Comparison of ENCODE assay signal across 16 mouse cellular contexts in the genomic region with DNA sequence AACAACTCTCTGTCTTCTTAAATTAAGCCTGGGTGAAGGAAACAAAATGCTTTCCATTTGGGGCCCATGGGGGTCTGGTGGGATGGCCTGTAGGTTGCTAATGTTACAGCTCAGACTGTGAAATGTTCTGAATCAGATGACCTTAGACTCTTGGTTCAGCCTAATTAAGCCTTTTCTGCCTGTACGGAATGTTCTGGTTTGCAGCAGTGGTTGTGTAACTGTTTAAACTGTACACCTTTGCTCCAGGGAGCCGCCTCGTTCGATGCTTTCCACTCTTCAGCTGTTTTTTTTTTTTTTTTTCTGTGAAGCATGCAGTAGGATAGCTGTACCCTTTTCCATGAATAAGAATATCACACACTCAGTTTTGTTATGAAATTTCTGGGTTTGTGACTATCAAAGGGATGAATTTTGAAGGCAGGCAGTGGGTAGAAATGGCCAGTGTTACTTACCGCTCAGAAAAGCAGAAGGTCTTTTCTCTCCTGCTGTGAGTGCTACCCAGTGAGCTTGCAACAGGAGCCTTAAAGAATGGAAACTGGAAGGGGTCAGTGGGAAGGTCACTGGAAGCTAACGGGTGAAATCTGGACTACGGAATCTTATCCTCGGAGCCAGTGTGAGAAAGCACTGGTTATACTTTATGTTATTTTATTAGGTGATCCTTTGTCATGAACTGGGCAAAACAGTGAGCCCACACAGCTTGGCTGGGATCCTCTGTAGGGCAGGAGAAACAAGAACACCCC.
DNase-seq lines count a peak whose midpoint lies in the region; ATAC-seq and TF ChIP-seq lines count a peak whose summit lies in the region.
"Had no signal": no experiment of that assay in that cellular context is flagged by ENCODE, and none has a peak within 500 bp of the region (broad histone marks: within the 10 kb centered on the region; RNA-seq: fewer than 3 reads in every experiment).

No protein-coding gene starts in this region.

- no peak for ATAC-seq in kidney, embryonic 14.5 days (ENCODE audit: low FRiP score, low TSS enrichment)
- no peak for ATAC-seq in forebrain, embryonic 11.5 days (replicated peaks; ENCODE audit: low FRiP score)
- ATAC-seq: forebrain, embryonic 14.5 days had no signal

- no peak for TF ChIP-seq POLR2A in thymus, adult 2 months (IDR thresholded peaks at IDR 0.05; ENCODE audit: control insufficient read depth, extremely low read depth, insufficient read depth, low read length, poor library complexity)

- no peak for TF ChIP-seq CTCF in thymus, adult 2 months (IDR thresholded peaks at IDR 0.05; ENCODE audit: borderline replicate concordance, control insufficient read depth, extremely low read depth, insufficient read depth, low read length, poor library complexity)

- 48% methylated on average over 8 of the region's 8 CpGs for WGBS in kidney, embryonic 14.5 days
- WGBS in thymus, adult 2 months, result 90% methylated on average over 8 of the region's 8 CpGs
- WGBS in forebrain, embryonic 11.5 days, result 36% methylated on average over 8 of the region's 8 CpGs

- no peak overlapping the region for H3K9ac ChIP-seq in kidney, embryonic 14.5 days (ENCODE audit: low read depth, low read length)
- H3K9ac ChIP-seq in forebrain, embryonic 11.5 days (ENCODE audit: low read length), result no peak overlapping the region
- H3K9ac ChIP-seq: hindbrain, embryonic 12.5 days; lung, embryonic 14.5 days had no signal

- H3K36me3 ChIP-seq in kidney, embryonic 14.5 days (ENCODE audit: control insufficient read depth, insufficient read depth, low read length), result no peaks in the 10 kb centered on the region
- H3K36me3 ChIP-seq in thymus, adult 2 months (ENCODE audit: control insufficient read depth, insufficient read depth, low read length), result no peaks in the 10 kb centered on the region
- no peaks in the 10 kb centered on the region for H3K36me3 ChIP-seq in forebrain, embryonic 11.5 days (ENCODE audit: control insufficient read depth, insufficient read depth, low read length)
- H3K36me3 ChIP-seq: hindbrain, embryonic 12.5 days had no signal

- peak; percentile 22 for DNase-seq in adrenal gland, postnatal 10 days
- DNase-seq in adrenal gland, adult 8-10 months, result no peak
- peak; percentile 77 to 78 for DNase-seq in kidney, adult 8-10 months
- DNase-seq in thymus, adult 2 months, result no peak
- no peak for DNase-seq in thymus, postnatal 10 days (ENCODE audit: low spot score in 2 of 2)
- DNase-seq in forebrain, embryonic 11.5 days (ENCODE audit: low spot score), result no peak
- DNase-seq in cerebellum, postnatal 36 days, result no peak
- DNase-seq: cerebellum, adult 11-12 months; gastrocnemius, adult 2 months; heart, adult 2 months; layer of hippocampus, postnatal 36 days; lung, embryonic 14.5 days; thymus, adult 18-20 months had no signal

- H3K27ac ChIP-seq in kidney, embryonic 14.5 days (ENCODE audit: low read depth, low read length), result no peak overlapping the region
- peak overlapping the region; percentile 40; the same call in 1 of the 2 replicates for H3K27ac ChIP-seq in thymus, adult 2 months (ENCODE audit: control insufficient read depth, insufficient read depth, low read length)
- no peak overlapping the region for H3K27ac ChIP-seq in forebrain, embryonic 11.5 days (ENCODE audit: low read depth, low read length)
- H3K27ac ChIP-seq: gastrocnemius, adult 2 months; heart, adult 2 months; hindbrain, embryonic 12.5 days had no signal

- H3K4me2 ChIP-seq in kidney, embryonic 14.5 days (replicated peaks; ENCODE audit: low read depth, low read length), result no peak overlapping the region
- no peak overlapping the region for H3K4me2 ChIP-seq in forebrain, embryonic 11.5 days (ENCODE audit: low read depth, low read length, severe bottlenecking)
- H3K4me2 ChIP-seq: hindbrain, embryonic 12.5 days; lung, embryonic 14.5 days had no signal

- H3K4me1 ChIP-seq in kidney, embryonic 14.5 days (ENCODE audit: control insufficient read depth, insufficient read depth, low read length), result no peaks in the 10 kb centered on the region
- peaks cover 12% of the 10 kb centered on the region for H3K4me1 ChIP-seq in thymus, adult 2 months (replicated peaks; ENCODE audit: control insufficient read depth, insufficient read depth, low read length)
- 0 out of 2 replicates have a peak, but pooled peaks cover 2% of the 10 kb centered on the region for H3K4me1 ChIP-seq in forebrain, embryonic 11.5 days (replicated peaks; ENCODE audit: control insufficient read depth, insufficient read depth, low read length)
- H3K4me1 ChIP-seq: hindbrain, embryonic 12.5 days had no signal

- H3K4me3 ChIP-seq in kidney, embryonic 14.5 days (ENCODE audit: low read length), result no peak overlapping the region
- no peak overlapping the region for H3K4me3 ChIP-seq in thymus, adult 2 months (ENCODE audit: control insufficient read depth, insufficient read depth, low read length)
- no peak overlapping the region for H3K4me3 ChIP-seq in forebrain, embryonic 11.5 days (ENCODE audit: low read depth, low read length)
- H3K4me3 ChIP-seq: gastrocnemius, adult 2 months; heart, adult 2 months; hindbrain, embryonic 12.5 days had no signal

- no peaks in the 10 kb centered on the region for H3K27me3 ChIP-seq in kidney, embryonic 14.5 days (ENCODE audit: control insufficient read depth, insufficient read depth, low read length)
- H3K27me3 ChIP-seq in thymus, adult 2 months (ENCODE audit: control insufficient read depth, insufficient read depth, low read length), result no peaks in the 10 kb centered on the region
- no peaks in the 10 kb centered on the region for H3K27me3 ChIP-seq in forebrain, embryonic 11.5 days (ENCODE audit: control insufficient read depth, insufficient read depth, low read length)
- H3K27me3 ChIP-seq: hindbrain, embryonic 12.5 days had no signal

- H3K9me3 ChIP-seq in kidney, embryonic 14.5 days (ENCODE audit: control insufficient read depth, low read length), result no peaks in the 10 kb centered on the region
- H3K9me3 ChIP-seq in forebrain, embryonic 11.5 days (ENCODE audit: control insufficient read depth, low read length), result no peaks in the 10 kb centered on the region
- H3K9me3 ChIP-seq: hindbrain, embryonic 12.5 days had no signal

Comparison
In these comparisons a context has a peak if more than half of its experiments do, and no peak if none do; other contexts are left out.
1. DNase-seq: peak in adrenal gland, postnatal 10 days (single experiment) and kidney, adult 8-10 months (2 of 2); none in adrenal gland, adult 8-10 months (single experiment), thymus, adult 2 months (single experiment), thymus, postnatal 10 days (0 of 2), forebrain, embryonic 11.5 days (single experiment) and cerebellum, postnatal 36 days (0 of 2).